Mouse (Mus musculus) CH12.LX (cell line): Measurements from ENCODE around the gene Hoxb8.

Source experiments
- CTCF ChIP-seq, 2 experiments: IDR thresholded peaks in 1 of 2; conservative IDR thresholded peaks in 1 of 2; 2 replicates each; pipeline ENCODE4 v1.5.1; 2011 to 2012; ENCODE audit warnings: low read depth in 2 of 2, low read length in 2 of 2, improper control_type of control experiment in 1 of 2, inconsistent platforms in 1 of 2, mild to moderate bottlenecking in 1 of 2, moderate library complexity in 1 of 2
- E2F4 ChIP-seq: IDR thresholded peaks from 2 replicates; pipeline ENCODE4 v1.6.1; 2011; ENCODE audit warnings: low read depth, low read length, improper control_type of control experiment; ENCODE audit not compliant: insufficient replicate concordance
- HCFC1 ChIP-seq: IDR thresholded peaks from 2 replicates; pipeline ENCODE4 v1.6.1; 2012; ENCODE audit warnings: low read depth, mild to moderate bottlenecking, inconsistent platforms, low read length, improper control_type of control experiment
- KAT2A ChIP-seq: IDR thresholded peaks from 2 replicates; pipeline ENCODE4 v1.6.1; 2012; ENCODE audit warnings: low read length, improper control_type of control experiment, inconsistent platforms; ENCODE audit not compliant: insufficient replicate concordance
- MEF2A ChIP-seq: IDR thresholded peaks from 2 replicates; pipeline ENCODE4 v1.6.1; 2014; ENCODE audit warnings: low read depth, mild to moderate bottlenecking, inconsistent platforms, low read length, improper control_type of control experiment, borderline replicate concordance
- PAX5 ChIP-seq: IDR thresholded peaks from 2 replicates; pipeline ENCODE4 v1.6.1; 2012; ENCODE audit warnings: low read length, inconsistent platforms, mixed read lengths
- POLR2A ChIP-seq: IDR thresholded peaks from 2 replicates; pipeline ENCODE4 v1.6.1; 2011; ENCODE audit warnings: low read depth, mild to moderate bottlenecking, improper control_type of control experiment, low read length
- SMC3 ChIP-seq: IDR thresholded peaks from 2 replicates; pipeline ENCODE4 v1.6.1; 2011; ENCODE audit warnings: low read depth, low read length, improper control_type of control experiment
- TBP ChIP-seq: conservative IDR thresholded peaks from 2 replicates; pipeline ENCODE4 v1.6.1; 2011; ENCODE audit warnings: low read depth, low read length, improper control_type of control experiment
- TCF12 ChIP-seq: IDR thresholded peaks from 2 replicates; pipeline ENCODE4 v1.6.1; 2014; ENCODE audit warnings: low read depth, mild to moderate bottlenecking, inconsistent platforms, low read length, improper control_type of control experiment
- UBTF ChIP-seq: IDR thresholded peaks from 2 replicates; pipeline ENCODE4 v1.6.1; 2012; ENCODE audit warnings: low read depth, mild to moderate bottlenecking, inconsistent platforms, low read length, improper control_type of control experiment, moderate library complexity

GRCm38 (mm10) chr11:96306908-96307269, 25.2 kb downstream of the Hoxb8 start:
- TF ChIP-seq UBTF = no peak
- TF ChIP-seq SMC3 = no peak
- TF ChIP-seq E2F4 = no peak
- no peak for TF ChIP-seq HCFC1
- no peak for TF ChIP-seq CTCF (conservative IDR thresholded peaks at IDR 0.05 in 1 of 2, IDR thresholded peaks at IDR 0.05 in 1 of 2; ENCODE audit: low read depth in 2 of 2, low read length in 2 of 2)
- no peak for TF ChIP-seq TBP
- no peak for TF ChIP-seq POLR2A
- no peak for TF ChIP-seq KAT2A
- TF ChIP-seq PAX5 = no peak
- TF ChIP-seq TCF12 = no peak
- no peak for TF ChIP-seq MEF2A
